Mouse (Mus musculus) heart, adult 11 months (tissue): Measurements from ENCODE around the gene Rnf169.

Source experiments
- DNase-seq: peaks from one replicate; pipeline ENCODE4 v3.0.0; 2022

The Rnf169 gene

DNA sequence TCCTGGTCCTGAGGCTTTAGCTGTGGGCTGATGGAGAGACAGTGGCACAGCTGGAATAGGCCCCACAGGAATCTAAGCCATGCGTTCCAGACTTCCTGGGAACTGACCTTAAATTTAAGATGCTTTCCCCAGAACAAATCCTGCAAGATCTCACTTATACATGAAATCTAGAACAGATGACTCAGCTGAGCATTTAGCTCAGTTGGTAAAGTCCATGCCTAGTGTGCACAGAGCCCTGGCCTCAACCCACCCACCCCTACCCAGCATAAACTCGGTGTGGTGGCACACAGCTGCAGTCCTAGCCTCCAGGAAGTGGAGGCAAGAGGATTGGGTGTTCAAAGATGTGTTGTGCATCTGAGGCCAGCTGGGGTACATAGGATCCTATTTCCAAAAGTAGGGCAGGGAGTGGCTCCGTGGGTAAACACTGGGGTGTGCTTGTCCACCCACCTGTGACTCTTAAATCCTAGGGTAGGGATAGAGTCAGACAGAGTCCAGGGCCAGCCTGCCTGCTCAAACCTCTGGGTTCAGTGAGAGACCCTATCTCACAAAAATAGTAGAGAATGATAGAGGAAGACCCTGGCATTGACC lies 90.0 kb downstream of the Rnf169 start:
- DNase-seq: no peak

DNA sequence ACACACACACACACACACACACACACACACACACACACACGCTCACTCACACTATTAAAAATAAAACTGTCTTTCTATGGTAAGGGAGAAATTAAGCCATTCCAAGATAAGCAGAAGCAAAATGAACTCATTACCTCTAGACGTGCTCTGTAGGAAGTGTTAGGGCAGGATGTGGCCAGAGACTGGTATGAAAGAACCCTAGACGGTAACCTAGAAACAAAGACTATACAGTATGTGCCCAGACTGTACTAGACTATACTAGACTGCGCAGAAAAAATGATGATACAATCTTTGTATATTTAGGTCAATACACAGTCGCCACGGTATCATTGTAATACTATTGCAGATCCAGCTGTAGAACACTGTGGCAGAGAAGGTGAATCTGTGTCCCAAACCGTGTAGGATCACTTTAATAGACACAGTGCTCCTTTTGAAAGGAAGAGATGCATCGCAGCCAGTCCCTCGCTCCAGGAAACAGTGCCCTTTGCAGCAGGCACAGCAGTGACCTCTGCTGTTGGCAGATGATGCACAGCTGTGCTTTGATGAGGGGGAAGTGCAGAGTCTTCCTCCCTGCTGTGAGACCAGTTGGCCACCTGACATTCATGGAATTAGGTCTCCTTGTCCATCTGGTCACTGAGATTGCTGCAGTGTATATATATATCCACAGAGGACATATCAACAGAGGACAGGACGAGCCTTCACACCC lies 90.9 kb downstream of the Rnf169 start:
- DNase-seq: no peak

DNA sequence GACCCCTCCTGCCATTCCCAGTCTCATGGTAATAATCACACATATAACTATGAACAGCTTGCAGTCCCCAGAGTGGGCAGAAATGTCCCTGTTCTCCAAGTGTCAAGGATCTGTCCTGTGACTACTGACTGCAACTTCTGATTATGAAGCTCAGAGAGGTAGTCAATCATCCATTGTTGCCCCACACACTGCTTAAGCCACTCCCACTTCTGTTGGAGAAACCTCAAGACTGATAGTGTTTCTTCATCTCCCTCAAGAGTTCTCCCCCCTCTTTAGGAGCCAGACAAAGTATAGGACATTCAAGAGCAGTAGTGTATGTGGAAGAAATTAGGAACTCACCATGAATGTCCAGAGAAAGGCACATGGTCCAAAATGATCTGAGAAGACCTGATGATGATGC lies 92.5 kb downstream of the Rnf169 start:
- no peak for DNase-seq

DNA sequence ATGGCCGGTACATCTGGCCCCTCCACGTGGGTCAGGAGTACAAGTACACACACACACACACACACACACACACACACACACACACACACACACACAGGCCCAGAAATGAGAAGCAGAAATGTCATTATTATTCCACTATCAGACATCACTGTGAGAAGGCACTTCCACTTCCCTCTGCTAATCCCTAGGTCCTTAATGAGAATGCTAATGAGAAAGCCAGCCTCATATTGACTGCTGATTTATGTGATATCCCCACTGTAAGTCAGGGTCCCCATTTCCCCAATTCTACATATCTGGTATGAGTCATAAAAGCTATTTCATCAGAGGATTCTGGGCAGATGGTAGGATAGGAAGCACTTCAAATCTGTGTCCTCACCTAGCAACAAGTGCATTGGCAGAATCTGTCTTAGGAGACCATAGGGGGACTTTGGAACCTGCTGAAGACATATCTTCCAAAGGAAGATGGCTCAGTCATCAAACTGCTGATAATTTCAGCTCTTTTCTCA lies 93.0 kb downstream of the Rnf169 start:
- DNase-seq: no peak

DNA sequence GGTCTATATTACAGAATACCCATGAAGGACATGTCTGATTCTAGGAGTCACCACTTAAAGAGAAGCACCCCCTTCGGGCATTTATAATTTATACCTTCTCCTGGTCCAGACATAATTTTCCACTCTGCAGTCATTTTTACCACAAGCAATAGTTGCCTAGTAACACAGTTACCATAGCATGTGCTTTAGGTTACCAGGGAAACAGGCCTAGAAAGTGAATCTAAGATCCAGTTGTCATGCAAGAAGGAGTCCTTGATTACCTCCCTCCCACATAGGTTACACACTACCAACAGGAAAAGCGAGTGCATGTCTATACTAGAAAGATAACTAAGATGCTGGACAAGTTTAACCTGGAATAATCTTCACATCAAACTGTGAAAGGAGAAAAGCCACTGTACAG lies 102.0 kb downstream of the Rnf169 start:
- DNase-seq: no peak

DNA sequence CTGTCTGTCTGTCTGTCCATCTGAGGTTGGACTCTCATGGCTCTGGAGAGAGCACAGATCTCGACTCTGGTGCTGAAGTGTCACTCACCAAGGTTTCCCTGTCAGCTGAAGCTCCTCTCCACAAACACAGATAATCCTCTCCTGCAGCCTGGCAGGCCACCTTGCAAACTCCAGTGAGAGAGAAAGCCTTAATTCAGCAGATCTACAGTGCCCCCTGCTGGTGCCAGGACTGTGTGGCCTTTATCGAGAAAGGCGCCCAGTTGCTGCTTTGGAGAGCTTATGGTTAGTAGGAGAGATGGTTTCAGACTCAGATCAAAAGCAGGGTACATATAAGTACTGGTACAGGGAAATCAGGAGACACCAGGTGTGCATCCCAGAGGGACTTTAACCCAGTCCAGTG lies 103.9 kb downstream of the Rnf169 start:
- DNase-seq: peak; percentile 94

DNA sequence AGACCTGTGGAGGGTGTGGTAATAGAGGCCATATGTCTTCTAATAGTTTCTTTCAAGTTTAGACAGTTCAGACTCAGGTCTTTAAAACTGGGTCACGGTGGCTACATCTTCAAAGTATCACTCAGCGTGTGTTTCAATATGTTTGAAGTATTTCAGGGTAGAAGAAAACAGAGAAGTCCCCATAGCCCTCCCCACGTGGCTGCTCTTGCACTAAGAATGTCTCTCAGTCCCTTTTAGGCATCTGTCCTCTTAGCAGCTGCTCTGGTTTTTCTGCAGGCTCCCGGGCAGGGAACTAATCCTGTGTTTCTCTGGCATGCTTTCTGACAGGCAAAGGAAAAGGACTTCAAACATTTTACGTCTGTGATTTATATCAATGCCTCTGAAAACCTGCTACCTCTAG lies 104.4 kb downstream of the Rnf169 start:
- peak; percentile 81 for DNase-seq

DNA sequence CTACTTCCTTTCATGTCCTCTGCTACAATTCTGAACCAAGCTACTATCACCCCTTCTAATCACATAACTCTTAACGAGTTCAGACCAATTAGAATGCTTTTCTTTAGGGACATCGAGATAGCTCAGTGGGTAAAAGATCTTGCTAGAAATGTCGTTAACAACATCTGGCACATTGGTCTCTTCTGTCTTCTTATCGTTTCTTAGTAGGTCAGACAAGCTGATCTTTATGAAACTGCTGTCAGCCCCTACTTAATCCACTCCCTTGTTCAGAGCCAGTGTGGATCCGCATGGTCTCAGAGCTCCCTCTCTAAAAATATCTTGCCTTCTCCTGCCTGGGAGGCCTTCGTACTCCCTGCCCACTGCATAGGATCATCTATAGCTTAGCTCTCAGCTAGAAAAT lies 106.3 kb downstream of the Rnf169 start:
- no peak for DNase-seq
